Mouse (Mus musculus) stomach, embryonic 16.5 days (tissue): ENCODE measurements at regions not wholly inside any gene's neighbourhood (a gene's known extent, or its start where the extent isn't known, plus 50 kb on each side); places are given as distances from the start of the nearest gene placed in this dataset.

Experiments
- ATAC-seq: fragments of 200-750 bp; cut with Nextera tagmentation; 2 replicates; pipeline ENCODE4 v1.8.0; 2017; ENCODE audit warnings: moderate number of reproducible peaks, moderate TSS enrichment; ENCODE audit not compliant: insufficient read depth, low FRiP score
- H3K27ac ChIP-seq: fragments of 300-500 bp; sonication (generic); 2 replicates; pipeline ENCODE4 v1.5.1; 2014; ENCODE audit warnings: low read length
- H3K27me3 ChIP-seq: fragments of 300-500 bp; sonication (generic); 2 replicates; pipeline ENCODE4 v1.6.1; 2014; ENCODE audit warnings: low read length, control low read depth, mixed read lengths; ENCODE audit not compliant: control insufficient read depth, insufficient read depth
- H3K36me3 ChIP-seq: fragments of 300-500 bp; sonication (generic); 2 replicates; pipeline ENCODE4 v1.6.1; 2014; ENCODE audit warnings: low read length; ENCODE audit not compliant: control insufficient read depth, insufficient read depth
- H3K4me1 ChIP-seq: fragments of 300-500 bp; sonication (generic); 2 replicates; pipeline ENCODE4 v1.6.1; 2014; ENCODE audit warnings: low read length, control low read depth, mixed read lengths; ENCODE audit not compliant: control insufficient read depth, insufficient read depth
- H3K4me2 ChIP-seq: fragments of 300-500 bp; sonication (generic); 2 replicates; pipeline ENCODE4 v1.6.1; 2014; ENCODE audit warnings: low read depth, low read length, mixed read lengths
- H3K4me3 ChIP-seq: fragments of 300-500 bp; sonication (generic); replicated peaks from 2 replicates; pipeline ENCODE4 v1.5.1; 2014; ENCODE audit warnings: mild to moderate bottlenecking, low read length
- H3K9ac ChIP-seq: fragments of 300-500 bp; sonication (generic); 2 replicates; pipeline ENCODE4 v1.6.1; 2014; ENCODE audit warnings: low read length
- H3K9me3 ChIP-seq: fragments of 300-500 bp; sonication (generic); replicated peaks from 2 replicates; pipeline ENCODE4 v1.6.1; 2016; ENCODE audit warnings: low read length, control low read depth; ENCODE audit not compliant: control insufficient read depth
- WGBS: fragments of 180-500 bp; shearing (Covaris S2); extraction: QIAGEN DNeasy Blood & Tissue Kit; methylation state at CpG from one replicate; pipeline ENCODE4 v1.1.7; 2014; 5-methylcytosine and 5-hydroxymethylcytosine counted together

DNA sequence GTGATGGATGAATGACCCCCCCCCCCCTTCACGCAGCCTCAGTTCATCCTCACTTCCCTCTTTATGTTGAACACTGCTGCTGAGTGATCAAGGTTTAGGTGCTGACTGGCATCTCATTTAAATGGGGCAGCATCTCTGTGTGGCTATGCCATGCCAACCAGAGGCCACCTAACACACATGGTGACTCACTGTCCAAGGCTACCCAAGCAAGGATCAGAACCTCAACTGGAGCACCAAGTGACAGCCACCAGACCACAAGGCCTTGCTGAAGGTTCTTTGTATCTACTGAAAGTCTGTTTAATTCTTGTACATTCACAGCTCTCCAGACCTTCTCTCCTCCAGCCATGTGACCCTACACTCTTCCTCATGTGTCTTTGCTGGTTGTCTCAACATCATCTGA lies 347.6 kb upstream of the Myt1l start:
- H3K9me3 ChIP-seq, result no peaks in the 10 kb centered on the region
- no peak for ATAC-seq
- no peak overlapping the region for H3K27ac ChIP-seq
- no peak overlapping the region for H3K9ac ChIP-seq
- H3K4me2 ChIP-seq, result no peak overlapping the region
- WGBS, result 88% methylated on average over 1 of the region's 1 CpGs
- no peaks in the 10 kb centered on the region for H3K4me1 ChIP-seq
- no peaks in the 10 kb centered on the region for H3K27me3 ChIP-seq
- no peaks in the 10 kb centered on the region for H3K36me3 ChIP-seq
- H3K4me3 ChIP-seq, result no peak overlapping the region

DNA sequence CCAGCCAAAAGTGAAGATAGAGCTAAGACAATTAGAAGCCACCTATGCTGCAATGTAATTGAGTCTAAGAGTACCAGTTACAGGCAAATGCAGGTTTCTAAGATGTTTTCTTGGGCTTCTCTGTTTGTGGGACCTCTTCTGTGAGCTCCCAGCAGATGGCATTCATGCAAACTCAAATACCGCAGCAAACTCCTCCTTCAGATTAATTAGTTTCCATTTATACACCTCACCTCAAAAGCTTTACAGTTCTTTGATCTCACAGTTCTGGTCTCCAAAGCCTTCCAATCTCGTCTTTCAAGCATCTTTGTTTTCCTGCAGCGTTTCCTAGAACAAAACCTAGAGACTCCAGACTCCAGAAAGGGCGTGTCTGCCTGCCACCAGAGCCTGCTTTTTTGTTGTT lies 340.6 kb upstream of the Myt1l start:
- Histone ChIP-seq H3K9me3 (no peaks in the 10 kb centered on the region), H3K27ac (no peak overlapping the region), H3K4me3 (no peak overlapping the region), H3K9ac (no peak overlapping the region), H3K36me3 (no peaks in the 10 kb centered on the region), H3K4me2 (no peak overlapping the region), H3K27me3 (no peaks in the 10 kb centered on the region), H3K4me1 (no peaks in the 10 kb centered on the region)
- WGBS, result 58% methylated on average over 4 of the region's 4 CpGs
- no peak for ATAC-seq

DNA sequence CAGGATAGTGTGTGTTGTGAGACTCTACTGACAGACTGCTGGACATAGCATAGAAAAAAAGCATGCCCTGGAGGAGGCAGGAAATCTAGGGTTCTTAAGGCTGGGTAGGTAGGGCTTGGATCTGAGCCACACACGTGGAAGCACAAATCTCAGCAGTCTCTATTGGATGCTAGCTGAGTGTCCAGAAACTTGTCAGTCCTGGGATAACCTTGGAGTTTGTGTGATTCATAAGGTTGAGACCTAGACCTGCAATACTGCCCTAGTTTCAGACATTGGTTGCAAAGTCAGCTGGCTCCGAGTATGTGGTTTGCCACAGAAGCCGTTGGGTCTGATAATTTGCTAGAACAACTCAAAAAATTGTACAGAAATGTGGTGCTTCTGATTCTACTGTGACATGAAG lies 335.8 kb upstream of the Myt1l start:
- H3K9me3 ChIP-seq, result no peaks in the 10 kb centered on the region
- no peaks in the 10 kb centered on the region for H3K27me3 ChIP-seq
- H3K27ac ChIP-seq, result no peak overlapping the region
- no peaks in the 10 kb centered on the region for H3K36me3 ChIP-seq
- H3K4me2 ChIP-seq, result no peak overlapping the region
- no peak overlapping the region for H3K9ac ChIP-seq
- ATAC-seq, result no peak
- no peak overlapping the region for H3K4me3 ChIP-seq
- H3K4me1 ChIP-seq, result no peaks in the 10 kb centered on the region
- 76% methylated on average over 3 of the region's 3 CpGs for WGBS

DNA sequence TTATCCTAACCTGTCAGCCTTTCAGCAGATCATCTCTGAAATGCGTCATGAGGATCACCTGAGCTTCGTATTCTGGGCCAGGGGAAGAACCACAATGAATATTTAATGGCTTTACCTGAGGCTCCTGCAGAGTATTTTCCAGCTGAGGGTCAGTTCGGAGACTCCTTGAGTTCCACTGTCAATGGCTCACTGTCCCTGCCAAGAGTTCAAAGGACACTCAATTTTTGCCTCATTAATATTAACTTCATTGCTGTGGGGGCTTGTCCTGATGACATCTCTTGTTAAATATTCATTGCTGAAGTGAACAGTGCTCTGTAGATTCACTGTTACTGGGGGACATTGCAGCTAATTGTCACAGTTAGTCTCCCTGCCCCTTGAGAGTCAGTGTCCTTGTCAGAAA lies 316.2 kb upstream of the Myt1l start:
- no peak for ATAC-seq
- Histone ChIP-seq H3K27me3 (no peaks in the 10 kb centered on the region), H3K9me3 (no peaks in the 10 kb centered on the region), H3K36me3 (no peaks in the 10 kb centered on the region), H3K27ac (no peak overlapping the region), H3K4me2 (no peak overlapping the region), H3K4me1 (no peaks in the 10 kb centered on the region), H3K4me3 (no peak overlapping the region), H3K9ac (no peak overlapping the region)
- 58% methylated on average over 3 of the region's 3 CpGs for WGBS

DNA sequence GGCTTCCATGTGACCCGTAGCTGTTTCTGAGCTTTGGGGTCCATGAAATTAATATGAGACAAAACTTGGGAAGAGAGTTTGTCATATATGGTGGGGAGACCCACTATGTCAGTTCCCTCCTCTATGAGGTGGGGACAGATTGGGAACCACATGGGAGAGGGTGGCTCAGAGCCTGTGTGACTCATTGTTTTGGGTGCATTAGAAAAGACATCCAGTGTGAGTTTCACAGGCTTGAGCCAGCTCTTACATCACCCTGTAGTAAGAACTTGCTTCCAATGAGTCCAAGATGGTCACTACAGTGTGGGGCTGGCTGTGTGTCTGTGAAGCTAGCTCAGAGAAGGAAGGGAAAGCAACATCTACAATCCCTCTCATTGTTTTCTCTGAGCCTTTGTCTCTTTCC lies 314.6 kb upstream of the Myt1l start:
- WGBS, result 83% methylated on average over 1 of the region's 1 CpGs
- Histone ChIP-seq H3K4me1 (no peaks in the 10 kb centered on the region), H3K9ac (no peak overlapping the region), H3K4me2 (no peak overlapping the region), H3K27me3 (no peaks in the 10 kb centered on the region), H3K9me3 (no peaks in the 10 kb centered on the region), H3K4me3 (no peak overlapping the region), H3K36me3 (no peaks in the 10 kb centered on the region), H3K27ac (no peak overlapping the region)
- ATAC-seq, result no peak

DNA sequence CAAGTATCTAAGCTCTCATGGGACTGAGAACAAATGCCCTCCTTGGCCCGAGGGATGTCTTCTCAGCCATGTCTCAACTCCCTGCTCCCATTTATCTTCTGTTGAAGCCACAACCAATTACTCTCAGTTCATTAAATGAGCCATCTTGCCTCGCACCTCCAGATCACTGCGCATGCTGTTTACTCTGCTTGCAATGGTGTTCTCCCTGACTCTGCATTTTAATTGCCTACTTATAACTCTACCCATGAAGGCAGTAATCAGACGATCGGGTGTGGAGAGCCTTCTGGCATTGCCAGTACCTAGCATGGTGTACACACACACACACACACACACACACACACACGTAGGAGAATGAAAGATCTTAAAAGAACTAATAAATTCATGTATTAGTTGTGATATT lies 306.1 kb upstream of the Myt1l start:
- 81% methylated on average over 6 of the region's 6 CpGs for WGBS
- Histone ChIP-seq H3K4me2 (no peak overlapping the region), H3K4me1 (no peaks in the 10 kb centered on the region), H3K9me3 (no peaks in the 10 kb centered on the region), H3K27me3 (no peaks in the 10 kb centered on the region), H3K36me3 (no peaks in the 10 kb centered on the region), H3K4me3 (no peak overlapping the region), H3K27ac (no peak overlapping the region), H3K9ac (no peak overlapping the region)
- ATAC-seq, result no peak

DNA sequence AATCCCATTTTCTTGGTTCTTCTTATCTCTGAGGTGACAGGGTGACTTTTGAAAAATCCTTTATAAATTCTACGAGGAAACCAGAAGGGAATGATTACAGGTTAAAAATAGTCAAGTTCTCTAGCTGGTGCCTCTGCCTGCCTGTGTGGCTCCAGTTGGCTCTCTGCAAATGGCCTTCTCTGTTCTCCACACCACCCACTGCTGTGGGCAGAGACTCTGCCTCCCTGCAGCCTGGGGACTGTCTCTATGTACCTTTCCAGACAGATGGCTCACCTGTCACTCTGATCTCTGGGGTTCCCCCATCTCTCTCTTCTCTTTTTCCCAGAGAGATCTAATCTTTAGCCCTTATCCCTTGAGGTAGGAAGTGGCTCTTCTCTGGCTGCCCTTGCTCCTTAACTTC lies 302.2 kb upstream of the Myt1l start:
- no peak for ATAC-seq
- Histone ChIP-seq H3K4me3 (no peak overlapping the region), H3K4me2 (no peak overlapping the region), H3K27me3 (no peaks in the 10 kb centered on the region), H3K9ac (no peak overlapping the region), H3K27ac (no peak overlapping the region), H3K4me1 (no peaks in the 10 kb centered on the region), H3K9me3 (no peaks in the 10 kb centered on the region), H3K36me3 (no peaks in the 10 kb centered on the region)
- 48% methylated on average over 1 of the region's 1 CpGs for WGBS

DNA sequence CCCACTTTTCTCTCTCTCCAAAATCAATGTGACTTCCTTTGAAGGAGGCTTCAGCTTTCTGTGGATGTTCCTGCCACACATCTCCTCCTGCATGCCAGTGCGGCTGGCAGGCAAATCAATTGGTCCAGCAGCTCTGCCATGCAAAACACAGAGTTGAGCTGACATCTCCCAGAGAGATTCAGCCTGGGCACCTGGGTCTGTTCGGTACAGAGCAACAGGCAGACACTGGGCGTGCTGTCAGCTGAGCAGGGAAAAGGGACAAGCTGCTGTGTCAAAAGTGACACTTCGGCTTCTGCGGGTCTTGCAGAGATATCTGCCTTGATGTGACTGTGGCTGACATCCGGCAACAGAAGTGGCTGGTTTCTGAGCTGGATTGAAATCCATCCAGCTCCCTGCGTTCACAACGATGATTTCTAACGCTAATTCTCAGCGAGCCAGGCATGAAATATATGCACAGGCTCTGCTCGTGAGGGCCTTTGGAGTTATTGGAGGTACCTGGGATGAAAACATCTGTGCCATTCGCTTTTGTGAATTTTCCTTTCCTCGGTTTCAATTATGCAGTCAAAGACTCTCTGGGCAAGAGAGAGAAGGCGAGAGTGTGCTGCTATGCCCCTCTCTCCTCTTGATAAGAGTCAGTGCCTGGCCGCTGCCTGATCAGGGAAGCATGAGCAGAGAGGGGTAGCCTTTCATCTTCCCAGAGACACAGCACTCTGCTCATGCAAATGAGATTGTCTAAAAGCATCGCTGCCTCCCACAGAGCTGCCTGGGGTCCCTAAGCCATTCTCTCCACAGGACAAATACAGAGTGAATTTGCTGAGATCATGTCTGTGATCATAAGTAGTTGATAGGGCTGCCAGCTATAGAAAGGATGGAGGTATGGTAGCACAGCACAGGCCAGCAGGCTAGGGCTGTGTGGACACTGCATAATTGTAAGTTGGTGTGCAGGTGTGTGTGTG lies 295.4 kb upstream of the Myt1l start:
- no peak overlapping the region for H3K9ac ChIP-seq
- no peak overlapping the region for H3K4me2 ChIP-seq
- no peak overlapping the region for H3K27ac ChIP-seq
- H3K4me1 ChIP-seq, result no peaks in the 10 kb centered on the region
- 36% methylated on average over 16 of the region's 16 CpGs for WGBS
- H3K4me3 ChIP-seq, result no peak overlapping the region
- no peaks in the 10 kb centered on the region for H3K9me3 ChIP-seq
- no peaks in the 10 kb centered on the region for H3K36me3 ChIP-seq
- ATAC-seq, result no peak
- no peaks in the 10 kb centered on the region for H3K27me3 ChIP-seq

DNA sequence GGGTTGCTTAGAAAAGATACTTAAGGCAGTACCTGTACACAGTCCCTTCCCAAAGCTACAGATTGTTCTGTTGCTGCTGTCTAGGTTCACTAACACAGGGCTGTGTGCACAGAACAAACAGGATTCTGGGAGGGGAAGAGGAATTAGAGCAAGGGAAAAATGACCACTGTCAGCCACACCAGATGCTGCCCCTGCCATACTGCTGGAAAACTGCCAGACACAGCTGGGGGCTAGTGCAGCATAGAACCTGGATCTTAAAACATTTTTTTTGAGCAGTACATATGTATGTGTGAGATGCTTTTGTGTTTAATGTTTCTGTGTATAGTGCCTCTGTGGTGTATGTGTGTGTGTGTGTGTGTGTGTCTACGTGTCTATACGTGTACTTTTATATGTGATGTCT lies 291.7 kb upstream of the Myt1l start:
- Histone ChIP-seq H3K27me3 (no peaks in the 10 kb centered on the region), H3K36me3 (no peaks in the 10 kb centered on the region), H3K4me3 (no peak overlapping the region), H3K27ac (no peak overlapping the region), H3K9ac (no peak overlapping the region), H3K9me3 (no peaks in the 10 kb centered on the region), H3K4me2 (no peak overlapping the region), H3K4me1 (no peaks in the 10 kb centered on the region)
- 89% methylated on average over 2 of the region's 2 CpGs for WGBS
- ATAC-seq, result no peak
